Mouse (Mus musculus): ENCODE data around the gene Col25a1.

Gene Col25a1

DNA sequence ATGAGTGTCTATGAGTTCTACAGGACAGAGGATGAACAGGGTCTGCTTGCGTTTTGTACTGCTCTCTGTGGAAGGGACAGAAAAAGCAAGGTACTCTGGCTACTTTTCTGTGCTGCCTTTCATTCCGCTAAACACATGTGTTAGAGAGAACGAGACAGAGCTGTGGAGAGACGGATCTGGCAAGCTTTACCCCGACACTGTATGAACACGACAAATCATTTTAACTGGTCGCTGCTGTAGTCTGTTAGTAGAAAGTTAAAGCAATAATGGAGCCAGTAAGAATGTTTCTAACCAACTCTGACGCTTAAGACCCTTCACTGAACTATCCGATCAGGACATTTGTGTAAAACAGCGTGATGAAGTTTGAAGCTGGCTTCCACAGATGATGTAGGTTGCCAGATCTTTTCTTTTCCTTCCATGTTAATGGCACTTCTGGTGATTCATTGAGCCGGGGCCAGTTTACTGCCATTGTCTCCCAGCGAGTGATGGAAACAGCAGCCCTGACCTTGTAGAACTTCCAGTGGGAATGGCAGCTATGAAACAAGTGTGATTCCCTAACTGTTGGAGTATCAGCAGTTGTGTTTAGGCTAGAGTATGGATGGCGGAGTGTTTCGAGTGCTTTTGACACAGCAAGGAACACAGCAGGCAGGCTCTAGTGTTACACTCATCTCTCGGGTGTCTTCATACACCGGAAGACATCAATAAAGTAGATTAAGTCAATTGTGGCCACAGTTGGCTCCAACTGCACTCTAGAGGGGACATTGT, 437.2 kb downstream of the Col25a1 start:
- DNase-seq (ENCODE audit: low spot score), result no peak

DNA sequence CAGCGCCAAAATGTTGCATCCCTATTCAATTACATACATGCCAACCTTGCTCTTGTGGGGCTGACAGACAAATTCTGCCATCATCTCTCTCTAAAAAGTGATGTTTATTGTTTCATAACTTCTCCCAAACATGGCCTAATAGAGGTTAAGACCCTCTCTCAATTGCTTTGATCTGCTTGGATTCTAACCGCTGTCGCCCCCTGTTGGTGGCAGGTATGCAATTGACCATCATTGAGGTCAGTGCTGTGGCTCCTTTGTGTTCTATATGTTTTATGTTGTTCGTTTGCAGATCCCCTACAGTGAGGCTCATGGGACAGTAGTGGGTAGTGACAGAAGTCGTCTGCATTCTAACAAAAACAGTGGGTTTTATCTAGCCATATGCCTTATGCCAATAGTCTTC, 441.9 kb downstream of the Col25a1 start:
- DNase-seq (ENCODE audit: low spot score), result no peak

DNA sequence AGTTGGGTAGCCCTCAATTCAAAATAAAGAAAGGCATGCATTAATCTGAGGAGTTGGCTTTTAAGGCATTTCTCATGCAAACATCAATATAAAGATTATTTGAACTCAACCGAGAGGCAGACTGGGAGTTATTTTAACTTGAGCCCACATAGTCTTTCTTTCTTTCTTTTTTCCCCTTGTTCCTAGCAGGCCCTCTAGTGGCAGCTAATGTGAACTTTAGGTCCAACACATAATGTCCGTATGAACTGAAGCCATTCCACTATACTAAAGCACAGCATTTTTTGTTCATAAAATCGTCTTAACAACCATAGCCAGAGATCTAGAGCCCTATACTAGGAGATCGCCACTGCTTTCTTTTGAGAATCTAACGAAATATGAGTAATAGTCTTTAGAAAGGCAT, 443.4 kb downstream of the Col25a1 start:
- peak; percentile 23 for DNase-seq (ENCODE audit: low spot score)

DNA sequence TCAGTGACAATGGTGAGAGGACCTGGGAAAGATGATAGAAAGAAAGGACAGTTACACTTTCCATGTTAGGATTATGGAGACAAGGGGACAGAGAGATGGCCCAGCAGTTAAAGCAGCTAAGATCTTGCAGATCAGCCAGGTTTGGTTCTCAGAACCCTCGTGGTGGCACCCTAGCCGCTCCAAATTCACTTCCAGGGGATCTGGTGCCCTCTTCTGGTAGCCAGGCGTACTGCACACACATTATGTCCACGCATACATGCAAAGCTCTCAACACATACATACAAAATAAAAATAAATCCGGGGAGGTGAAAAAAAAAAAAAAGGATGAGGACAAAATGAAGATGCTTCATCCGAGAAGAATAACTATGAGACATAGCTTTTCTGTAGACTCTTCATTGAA, 445.4 kb downstream of the Col25a1 start:
- DNase-seq (ENCODE audit: low spot score), result no peak

DNA sequence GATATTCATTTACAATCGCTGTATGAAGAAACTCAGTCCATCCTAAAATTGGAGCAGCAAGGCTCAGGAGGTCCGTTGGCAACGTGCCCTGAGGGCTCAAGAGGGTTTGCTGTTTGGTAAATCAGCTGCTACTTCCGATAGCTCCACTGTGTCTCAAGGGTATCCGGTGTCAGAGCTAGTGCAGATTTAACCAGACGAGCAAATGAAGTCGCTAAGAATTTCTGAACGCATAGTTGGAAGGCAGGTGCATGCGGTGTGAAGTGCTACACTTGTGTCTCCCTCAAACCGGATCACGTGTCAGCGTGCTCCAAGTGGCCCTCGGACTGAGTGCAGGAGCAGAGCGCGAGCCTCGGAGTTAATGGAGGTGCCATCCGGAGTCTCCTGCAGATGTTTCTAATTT, 448.2 kb downstream of the Col25a1 start:
- no peak for DNase-seq (ENCODE audit: low spot score)

DNA sequence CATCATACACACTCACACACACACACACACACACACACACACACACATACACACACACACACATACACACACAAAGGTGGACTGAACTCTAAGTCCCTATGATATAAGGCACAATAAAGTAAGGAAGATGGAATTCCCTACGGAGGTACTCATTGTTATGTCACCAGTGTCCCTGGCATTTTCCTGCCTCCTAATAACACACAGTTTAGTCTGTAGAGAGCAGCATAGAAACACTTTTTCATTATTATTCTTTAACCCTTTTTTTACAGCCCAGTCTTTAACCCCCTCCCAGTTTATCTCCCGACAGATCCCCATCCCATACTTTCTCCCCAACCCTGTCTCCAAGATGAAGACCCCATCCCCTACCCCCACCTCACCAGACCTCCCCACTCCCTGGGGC, 450.3 kb downstream of the Col25a1 start:
- DNase-seq (ENCODE audit: low spot score), result no peak

DNA sequence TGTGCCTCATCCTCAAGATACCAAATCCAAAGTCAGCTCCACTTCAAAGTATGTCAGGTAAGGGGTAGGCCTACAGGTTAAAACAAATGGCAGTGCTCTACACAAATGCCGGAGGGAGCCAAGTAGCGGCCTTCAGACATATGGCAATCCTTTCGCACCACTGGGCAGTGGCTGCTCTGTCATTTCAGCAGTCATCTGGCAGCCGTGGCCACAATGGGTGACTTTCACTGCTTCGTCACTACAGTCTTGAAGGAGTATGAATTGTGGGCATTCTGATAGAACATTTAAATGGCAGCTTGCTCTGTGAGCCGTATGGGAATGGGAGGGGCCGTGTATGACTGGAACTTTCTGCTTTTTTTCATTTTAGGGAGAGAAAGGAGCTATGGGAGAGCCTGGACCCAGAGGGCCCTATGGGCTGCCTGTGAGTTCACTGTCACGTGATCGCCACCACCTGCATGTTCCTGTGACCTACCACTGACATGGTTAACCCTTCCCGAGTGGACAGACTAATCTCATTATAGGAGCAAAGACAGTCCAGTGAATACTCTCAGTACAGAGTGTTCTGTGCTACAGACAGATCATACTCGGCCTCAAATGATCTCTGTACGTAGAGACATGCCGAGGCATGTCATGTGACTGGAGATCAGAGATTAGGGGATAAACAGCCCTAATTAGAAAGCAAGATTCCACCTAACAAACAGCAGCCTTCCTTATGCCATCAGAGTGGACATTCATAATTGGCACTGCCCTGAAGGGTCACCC, 451.8 kb downstream of the Col25a1 start:
- DNase-seq (ENCODE audit: low spot score), result no peak

DNA sequence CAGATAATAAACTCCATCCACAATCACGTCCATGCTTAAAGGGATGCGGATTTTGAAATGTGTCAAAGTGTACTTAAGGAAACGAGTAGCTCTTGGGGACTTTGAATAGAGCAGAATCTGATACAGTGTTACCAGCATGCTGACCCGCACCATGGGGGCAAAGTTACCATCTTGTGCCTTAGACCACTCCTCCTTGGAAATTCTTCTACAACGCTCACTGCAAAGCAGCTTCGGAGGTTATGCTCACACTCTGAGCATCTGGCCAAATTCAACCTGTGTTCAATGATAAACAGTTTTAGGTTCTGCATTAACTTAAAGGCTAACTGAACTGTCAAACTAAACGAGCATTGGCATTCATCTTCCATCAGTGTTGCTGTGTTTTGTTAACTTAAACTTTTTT, 452.7 kb downstream of the Col25a1 start:
- no peak for DNase-seq (ENCODE audit: low spot score)

DNA sequence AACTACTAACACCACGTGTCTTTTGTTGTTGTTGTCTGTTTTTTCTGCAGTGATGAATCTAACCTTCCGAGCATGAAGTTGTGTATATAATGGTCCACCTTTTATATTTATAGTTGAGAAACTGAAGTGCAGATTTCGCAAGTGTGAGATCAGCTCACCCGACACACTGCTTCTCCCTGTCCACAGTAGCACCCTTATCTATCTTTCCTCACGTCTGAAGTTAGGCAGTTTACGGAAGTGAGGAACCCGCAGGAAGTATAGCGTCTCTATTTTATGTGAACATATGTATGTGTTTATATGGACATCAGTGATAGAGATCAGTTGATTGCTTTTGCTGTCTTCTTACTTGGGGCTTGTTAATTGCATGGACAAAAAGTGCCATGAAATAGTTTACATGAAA, 463.7 kb downstream of the Col25a1 start:
- no peak for DNase-seq (ENCODE audit: low spot score)

DNA sequence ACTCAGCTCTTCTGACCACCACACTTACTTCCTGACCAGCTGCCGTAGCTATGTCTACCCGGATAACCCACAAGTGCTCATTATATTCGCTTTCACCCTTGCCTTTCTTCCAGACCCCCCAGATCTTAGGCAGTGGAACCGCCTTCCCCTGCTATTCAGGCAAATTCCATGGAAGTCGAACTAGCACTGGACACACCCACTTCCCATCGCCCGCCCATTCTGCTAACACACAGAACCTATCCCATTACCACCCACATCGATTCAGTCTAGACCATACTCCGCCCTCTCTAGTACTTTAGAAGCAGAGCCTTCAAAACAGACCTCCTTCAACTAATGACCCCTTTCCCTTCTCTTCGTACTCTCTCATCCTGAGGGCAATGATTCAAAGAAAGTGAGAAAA, 470.2 kb downstream of the Col25a1 start:
- no peak for DNase-seq (ENCODE audit: low spot score)

DNA sequence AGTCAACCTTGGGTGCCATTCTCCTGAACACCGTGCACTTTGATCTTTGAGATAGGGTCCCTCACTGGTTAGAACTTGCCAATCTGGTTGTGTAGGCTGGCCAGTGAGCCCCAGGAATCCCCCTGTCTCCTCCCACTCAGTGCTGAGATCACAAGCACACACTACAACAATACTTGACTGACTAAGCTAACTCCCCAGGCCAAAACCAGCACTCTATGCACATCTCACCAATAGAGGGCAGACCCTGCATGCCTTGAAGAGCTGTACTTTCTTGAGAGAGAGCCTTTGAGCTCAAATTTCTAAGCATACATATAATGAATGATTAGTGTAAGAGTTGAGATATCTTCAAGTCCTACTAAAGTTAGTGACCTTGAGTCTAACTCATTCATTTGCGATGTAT, 476.6 kb downstream of the Col25a1 start:
- peak; percentile 4 for DNase-seq (ENCODE audit: low spot score)

DNA sequence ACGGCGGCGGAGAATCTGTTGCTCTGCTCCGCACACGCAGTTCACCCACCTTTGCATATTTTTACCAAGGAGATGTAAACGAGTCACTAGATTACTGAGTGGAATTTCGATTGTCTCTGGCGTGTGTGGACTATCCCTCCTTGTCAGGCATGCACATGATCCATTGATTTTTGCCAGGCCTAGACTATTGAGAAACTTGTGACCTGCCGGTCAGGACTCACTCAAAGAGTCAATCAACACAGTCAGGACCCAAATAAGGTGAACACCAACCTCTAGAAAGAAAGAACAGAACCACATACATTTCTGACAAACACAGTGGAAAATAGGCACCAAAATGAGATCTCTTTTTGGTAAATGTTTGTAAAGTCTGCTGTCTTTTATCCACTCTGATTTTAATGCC, 483.1 kb downstream of the Col25a1 start:
- no peak for DNase-seq (ENCODE audit: low spot score)

DNA sequence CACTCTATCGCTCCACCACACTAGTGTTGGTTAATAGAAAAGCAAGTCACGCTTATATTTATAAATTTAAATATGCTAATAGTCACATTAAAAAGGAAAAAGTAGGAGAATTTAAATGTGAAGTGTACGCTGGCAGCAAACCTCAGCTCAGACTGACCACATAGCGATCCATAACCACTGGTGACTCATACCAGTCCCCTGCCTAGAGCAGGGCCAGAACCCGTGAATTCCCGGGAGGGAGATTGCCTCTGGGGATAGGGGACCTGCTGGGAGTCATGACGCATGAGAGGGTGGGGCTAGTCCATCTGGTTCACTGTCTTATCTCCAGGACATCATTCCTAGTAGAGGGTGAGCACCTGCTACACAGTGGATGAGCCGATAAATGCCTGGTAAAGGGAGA, 484.3 kb downstream of the Col25a1 start:
- DNase-seq (ENCODE audit: low spot score), result no peak

DNA sequence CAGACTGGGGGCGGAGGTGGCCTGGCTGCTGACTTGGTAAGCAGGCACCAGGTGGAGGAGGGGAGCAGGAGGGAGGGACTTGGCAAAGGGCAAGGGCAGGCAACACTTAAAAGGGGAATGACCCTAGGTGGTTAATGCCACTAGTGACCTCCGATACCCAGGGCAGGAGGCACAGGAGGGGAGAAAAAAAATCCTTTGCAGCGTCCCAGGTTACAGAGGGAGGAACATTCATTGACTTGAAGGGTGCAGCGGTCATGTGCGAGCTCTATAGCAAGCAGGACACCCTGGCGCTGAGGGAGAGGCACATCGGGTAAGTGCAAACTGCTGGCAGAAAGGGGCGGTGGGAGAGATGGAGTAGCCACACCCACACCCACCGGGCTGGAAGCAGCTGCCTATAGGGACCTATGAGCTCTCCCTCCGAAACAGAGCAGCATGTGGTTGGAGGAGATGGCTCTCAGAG, 486.2 kb downstream of the Col25a1 start, which contains the start of gene Etnppl:
Etnppl (plus strand) TSS at position 10 of the 460 bp plus-strand sequence.
- no peak for DNase-seq (ENCODE audit: low spot score)

DNA sequence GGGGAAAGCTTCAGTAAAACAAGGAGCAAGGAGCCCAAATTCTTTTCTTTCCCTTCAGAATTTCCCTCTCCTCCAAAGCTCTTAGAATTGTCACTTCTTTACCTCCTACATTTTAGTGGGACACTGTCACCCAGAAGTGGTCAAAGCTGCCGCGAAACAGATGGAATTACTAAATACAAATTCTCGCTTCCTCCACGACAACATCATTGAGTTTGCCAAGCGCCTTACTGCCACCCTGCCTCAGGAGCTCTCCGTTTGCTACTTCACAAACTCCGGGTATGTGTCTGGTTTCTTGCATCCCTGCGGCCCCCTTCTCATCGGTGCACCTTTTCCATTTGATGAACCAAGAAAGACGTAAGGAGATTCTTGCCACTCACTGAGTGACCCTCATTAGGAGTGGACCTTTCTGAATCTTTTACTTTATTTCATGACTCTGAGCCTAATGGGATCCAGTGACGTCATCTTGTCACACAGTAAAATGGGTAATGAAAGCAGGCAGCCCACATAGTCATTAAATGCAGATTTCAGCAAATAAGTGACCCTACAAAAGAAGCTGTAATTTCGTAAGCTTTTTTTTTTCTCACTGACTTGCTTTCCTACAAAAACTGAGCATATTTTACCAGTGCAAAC, 489.3 kb downstream of the Col25a1 start:
- no peak for DNase-seq (ENCODE audit: low spot score)

DNA sequence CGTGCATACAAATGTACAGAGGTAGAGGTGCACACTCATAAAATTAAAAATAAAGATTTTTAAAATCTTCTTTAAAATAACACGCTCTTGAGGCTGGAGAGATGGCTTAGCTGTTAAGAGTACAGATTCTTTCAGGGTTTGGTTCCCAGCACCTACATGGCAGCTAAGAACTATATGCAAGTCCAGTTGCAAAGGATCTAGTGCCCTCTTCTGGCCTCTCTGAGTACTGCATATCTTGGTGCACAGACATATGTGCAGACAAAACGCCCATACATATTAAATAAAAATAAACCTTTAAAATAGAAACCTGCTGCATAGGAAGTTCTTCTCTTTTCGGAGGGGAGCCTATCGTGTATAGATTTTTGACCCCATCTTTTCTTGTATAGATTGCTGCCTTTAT, 497.1 kb downstream of the Col25a1 start:
- no peak for DNase-seq (ENCODE audit: low spot score)

DNA sequence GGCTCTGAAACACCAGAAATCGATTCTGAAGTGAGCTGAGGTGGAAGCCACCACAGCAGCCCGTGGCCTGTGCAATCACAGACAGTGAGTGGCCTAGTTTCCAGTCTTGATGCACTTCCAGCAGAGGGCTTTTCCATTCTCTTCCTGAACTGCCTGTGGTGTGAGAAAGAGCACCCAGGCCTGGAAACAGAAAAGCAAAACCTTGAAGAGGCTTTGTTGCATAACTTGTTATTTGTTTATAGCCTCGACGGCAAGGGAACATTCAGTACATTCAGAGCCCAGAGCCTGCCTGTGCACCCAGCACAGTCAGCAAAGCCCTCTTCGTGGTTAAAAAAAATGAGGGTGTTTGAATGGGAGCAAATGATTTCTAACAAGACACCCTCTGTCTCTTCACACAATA, 502.6 kb downstream of the Col25a1 start:
- DNase-seq (ENCODE audit: low spot score), result no peak

DNA sequence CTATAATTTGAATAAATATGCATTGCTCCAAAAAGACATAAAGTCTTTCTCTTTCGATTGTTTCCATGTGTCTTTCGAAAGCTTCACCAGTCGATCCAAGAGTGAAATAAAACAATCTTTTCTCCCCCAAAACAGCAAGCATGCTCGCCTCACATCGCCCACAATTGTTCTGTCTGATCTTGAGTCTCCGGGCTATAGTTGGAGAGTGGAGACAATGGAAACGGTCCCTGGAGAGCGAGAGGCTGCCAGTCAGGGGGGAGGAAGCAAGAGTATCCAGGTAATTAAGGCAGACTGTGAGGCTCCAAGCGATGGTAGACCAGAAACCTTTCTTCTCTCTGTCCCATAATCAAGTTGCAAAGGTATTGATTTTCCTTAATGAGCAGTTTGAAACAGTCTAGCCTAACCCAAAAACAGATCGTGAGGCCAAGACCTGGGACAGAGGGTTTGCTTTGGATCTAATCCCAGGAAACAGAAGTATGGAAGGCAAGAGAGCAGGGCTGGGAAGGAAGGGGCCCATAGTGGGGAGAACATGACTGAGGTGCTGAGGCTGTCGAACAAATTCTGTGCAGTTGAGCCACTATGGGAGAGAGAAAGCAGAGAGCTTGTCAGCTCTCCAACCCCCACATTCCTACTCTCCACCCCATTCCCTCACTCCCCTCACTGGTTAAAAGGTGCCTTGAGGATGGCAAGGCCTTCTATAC, 515.0 kb downstream of the Col25a1 start:
- no peak for DNase-seq (ENCODE audit: low spot score)

All from ovary, postnatal 14 days (tissue).